Mouse (Mus musculus): ENCODE results near the gene Dtwd1. TPM values are rescaled to one million over a fixed set of nuclear protein-coding genes. Genes with fewer than 3 reads are reported as not detected.
"Not testable (repeated sequence)": the region's sequence is repeated elsewhere in the genome, so short reads cannot be mapped to it uniquely, and the experiment has no call there.

Dtwd1 gene
- polyA plus RNA-seq, 1 experiment from 2014 or later: 28.3 TPM

DNA sequence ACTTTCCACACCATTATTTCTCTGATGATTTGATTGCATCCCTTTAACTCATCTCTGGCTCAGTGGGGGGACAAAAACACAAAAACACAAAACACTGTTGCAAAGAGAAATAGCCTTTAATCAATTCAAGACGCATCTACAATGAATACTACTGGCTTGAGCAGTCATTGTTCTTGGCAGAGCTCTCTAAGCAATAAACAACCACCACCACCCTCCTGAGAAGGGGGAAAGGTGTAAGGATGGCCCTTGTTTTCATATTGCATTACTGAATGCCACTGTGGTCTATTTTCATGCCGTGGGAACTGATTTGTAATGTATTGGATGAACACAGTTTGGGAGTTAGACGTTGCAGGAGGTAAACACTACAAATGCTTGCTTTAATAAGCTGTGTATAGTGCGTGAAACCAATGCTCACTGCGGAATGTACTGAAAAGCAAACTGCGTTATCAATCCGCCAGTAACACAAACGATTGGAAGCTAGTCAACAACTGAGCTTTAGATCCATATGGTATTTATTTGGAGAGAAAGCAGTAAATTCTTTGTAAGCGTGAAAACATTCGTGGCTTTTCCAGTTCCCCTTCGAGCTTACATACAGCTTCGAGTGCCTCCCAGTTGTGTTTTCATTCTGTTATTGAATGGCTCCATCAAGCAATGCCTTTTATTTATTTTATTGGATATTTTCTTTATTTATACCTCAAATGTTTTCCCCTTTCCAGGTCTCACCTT, 43.9 kb downstream of the Dtwd1 start:
- Histone ChIP-seq H3K9ac (ENCODE audit: low read length) (no peak overlapping the region), H3K4me2 (ENCODE audit: low read depth, severe bottlenecking) (no peak overlapping the region), H3K9me3 (ENCODE audit: control insufficient read depth, low read length) (no peaks in the 10 kb centered on the region), H3K36me3 (ENCODE audit: control insufficient read depth, insufficient read depth, low read length) (no peaks in the 10 kb centered on the region), H3K27me3 (ENCODE audit: control insufficient read depth, insufficient read depth, low read length) (no peaks in the 10 kb centered on the region), H3K27ac (replicated peaks; ENCODE audit: low read depth, low read length) (no peak overlapping the region), H3K4me3 (ENCODE audit: low read depth, low read length) (no peak overlapping the region), H3K4me1 (ENCODE audit: control insufficient read depth, insufficient read depth, low read length) (no peaks in the 10 kb centered on the region)
- ATAC-seq (ENCODE audit: insufficient number of reproducible peaks, low FRiP score, low TSS enrichment, low read depth) (no peak), DNase-seq (ENCODE audit: low spot score) (no peak)
- WGBS: 55% methylated on average over 12 of the region's 12 CpGs

DNA sequence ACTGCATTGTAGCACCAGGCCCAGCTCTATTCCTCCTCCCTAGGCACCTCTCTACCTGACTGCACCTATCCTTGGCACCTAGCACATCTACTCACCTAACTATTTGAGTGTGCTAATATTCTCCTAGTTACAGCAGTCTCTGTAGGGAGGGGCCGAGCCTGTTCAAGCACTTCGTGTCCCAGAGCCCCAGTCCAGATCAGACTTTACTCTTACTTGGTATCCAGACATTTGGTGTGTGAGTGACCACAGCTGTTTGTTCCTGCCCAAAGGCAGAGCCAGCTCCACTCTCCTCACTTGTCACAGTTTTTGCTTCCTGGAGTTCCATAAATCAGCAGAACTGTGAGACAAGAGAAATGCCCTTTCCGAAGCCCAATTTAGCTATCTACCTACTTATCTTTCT, 47.0 kb downstream of the Dtwd1 start:
- Histone ChIP-seq H3K27me3 (ENCODE audit: control insufficient read depth, insufficient read depth, low read length) (no peaks in the 10 kb centered on the region), H3K36me3 (ENCODE audit: control insufficient read depth, insufficient read depth, low read length) (no peaks in the 10 kb centered on the region), H3K27ac (replicated peaks; ENCODE audit: low read depth, low read length) (no peak overlapping the region), H3K9me3 (ENCODE audit: control insufficient read depth, low read length) (no peaks in the 10 kb centered on the region), H3K9ac (ENCODE audit: low read length) (no peak overlapping the region), H3K4me1 (ENCODE audit: control insufficient read depth, insufficient read depth, low read length) (no peaks in the 10 kb centered on the region), H3K4me3 (ENCODE audit: low read depth, low read length) (no peak overlapping the region), H3K4me2 (ENCODE audit: low read depth, severe bottlenecking) (no peak overlapping the region)
- WGBS: 79% methylated on average over 3 of the region's 3 CpGs
- no peak for DNase-seq (ENCODE audit: low spot score)
- ATAC-seq (ENCODE audit: insufficient number of reproducible peaks, low FRiP score, low TSS enrichment, low read depth): no peak

DNA sequence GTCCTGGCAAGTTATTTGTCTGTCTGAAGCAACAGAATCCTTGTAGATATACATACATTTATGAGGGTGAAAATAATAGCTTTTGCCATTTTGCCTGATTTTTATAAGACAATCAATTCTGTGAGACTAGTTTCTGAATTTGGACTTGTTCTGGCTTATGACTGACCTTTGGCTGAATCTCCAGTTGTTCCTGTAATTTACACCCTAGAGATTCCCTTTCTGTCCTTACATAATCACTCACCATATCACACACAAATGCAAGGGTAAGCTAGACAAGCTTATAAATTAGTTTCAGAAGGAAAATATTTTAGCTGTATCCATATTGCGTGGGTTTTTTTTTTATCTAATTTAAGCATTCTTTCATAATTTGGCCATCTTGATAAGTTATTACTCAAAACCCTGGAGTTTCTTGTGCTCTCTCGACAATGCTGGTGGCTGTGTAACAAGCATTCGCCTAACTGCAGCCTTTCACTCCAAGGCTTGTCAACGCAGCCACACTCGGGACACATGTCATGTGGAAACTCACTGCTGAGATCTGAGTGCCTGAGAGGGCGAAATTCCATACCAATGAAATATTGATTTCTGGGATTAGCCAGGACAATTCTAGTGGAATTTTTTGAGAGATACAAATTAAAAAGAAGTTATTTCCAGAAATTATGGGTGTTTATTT, 59.2 kb downstream of the Dtwd1 start:
- Histone ChIP-seq H3K4me2 (ENCODE audit: low read depth, severe bottlenecking) (no peak overlapping the region), H3K9me3 (ENCODE audit: control insufficient read depth, low read length) (no peaks in the 10 kb centered on the region), H3K4me1 (ENCODE audit: control insufficient read depth, insufficient read depth, low read length) (no peaks in the 10 kb centered on the region), H3K36me3 (ENCODE audit: control insufficient read depth, insufficient read depth, low read length) (no peaks in the 10 kb centered on the region), H3K9ac (ENCODE audit: low read length) (no peak overlapping the region), H3K4me3 (ENCODE audit: low read depth, low read length) (no peak overlapping the region), H3K27me3 (ENCODE audit: control insufficient read depth, insufficient read depth, low read length) (no peaks in the 10 kb centered on the region), H3K27ac (replicated peaks; ENCODE audit: low read depth, low read length) (no peak overlapping the region)
- WGBS: 87% methylated on average over 6 of the region's 6 CpGs
- DNase-seq (ENCODE audit: low spot score): no peak
- no peak for ATAC-seq (ENCODE audit: insufficient number of reproducible peaks, low FRiP score, low TSS enrichment, low read depth)

DNA sequence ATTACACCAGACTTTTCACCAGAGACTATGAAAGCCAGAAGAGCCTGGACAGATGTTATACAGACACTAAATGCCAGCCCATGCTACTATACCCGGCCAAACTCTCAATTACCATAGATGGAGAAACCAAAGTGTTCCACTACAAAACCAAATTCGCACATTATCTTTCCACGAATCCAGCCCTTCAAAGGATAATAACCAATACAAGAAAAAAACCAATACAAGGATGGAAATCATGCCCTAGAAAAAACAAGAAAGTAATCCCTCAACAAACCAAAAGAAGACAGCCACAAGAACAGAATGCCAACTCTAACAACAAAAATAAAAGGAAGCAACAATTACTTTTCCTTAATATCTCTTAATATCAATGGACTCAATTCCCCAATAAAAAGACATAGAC, 62.9 kb downstream of the Dtwd1 start, which contains the start of gene Gm17555:
TSS of gene Gm17555 (plus strand) at position 301 of the 400 bp plus-strand sequence.
- H3K36me3 ChIP-seq (ENCODE audit: control insufficient read depth, insufficient read depth, low read length); H3K4me2 ChIP-seq (ENCODE audit: low read depth, severe bottlenecking); DNase-seq (ENCODE audit: low spot score); H3K9me3 ChIP-seq (ENCODE audit: control insufficient read depth, low read length); H3K27me3 ChIP-seq (ENCODE audit: control insufficient read depth, insufficient read depth, low read length); H3K4me1 ChIP-seq (ENCODE audit: control insufficient read depth, insufficient read depth, low read length); H3K4me3 ChIP-seq (ENCODE audit: low read depth, low read length); H3K27ac ChIP-seq (replicated peaks; ENCODE audit: low read depth, low read length); H3K9ac ChIP-seq (ENCODE audit: low read length); ATAC-seq (ENCODE audit: insufficient number of reproducible peaks, low FRiP score, low TSS enrichment, low read depth): not testable (repeated sequence)
- WGBS: 93% methylated on average over 3 of the region's 3 CpGs

Other genes starting within 250 kb of the Dtwd1 start
- 0.70 and 1.8 TPM in 2 replicates for gene Fgf7, start 117.5 kb upstream of the Dtwd1 start, polyA plus RNA-seq (2014; fragmentation: Nextera tagmentation; extraction: Ambion mirVana)
- not detected in 2 replicates for gene Fam227b, start 137 bp upstream of the Dtwd1 start, polyA plus RNA-seq (2014; fragmentation: Nextera tagmentation; extraction: Ambion mirVana)
- not detected in 2 replicates for gene Gm17555, start 63.0 kb downstream of the Dtwd1 start, polyA plus RNA-seq (2014; fragmentation: Nextera tagmentation; extraction: Ambion mirVana)

Data from limb, embryonic 11.5 days (tissue).